In genomic region chr10:80575925-80576324, GRCm38 (mm10) we compare ENCODE assay signal across 1 mouse cellular context.
TF ChIP-seq lines count a peak whose summit lies in the region.

No protein-coding gene starts in this region.

TF ChIP-seq in MEL, 35 proteins besides CTCF, POLR2A, EP300 and RAD21 (continued from another document):
- TF ChIP-seq ELF1 (IDR thresholded peaks at IDR 0.05; ENCODE audit: low read depth, low read length) (peak; percentile 25; the same call in 1 of the 2 replicates), SMC3 (IDR thresholded peaks at IDR 0.05; ENCODE audit: low read depth, low read length) (no peak), TCF12 (IDR thresholded peaks at IDR 0.05; ENCODE audit: low read depth, low read length) (no peak), HCFC1 (IDR thresholded peaks at IDR 0.05; ENCODE audit: low read depth, low read length) (peak; percentile 60), ETS1 (IDR thresholded peaks at IDR 0.05; ENCODE audit: low read depth, low read length) (no peak), MAZ (IDR thresholded peaks at IDR 0.05; ENCODE audit: low read depth, low read length) (no peak), MXI1 (IDR thresholded peaks at IDR 0.05; ENCODE audit: low read depth, low read length) (no peak), NRF1 (IDR thresholded peaks at IDR 0.05; ENCODE audit: insufficient read depth, low read depth, low read length, poor library complexity, severe bottlenecking) (no peak), JUND (IDR thresholded peaks at IDR 0.05; ENCODE audit: low read depth, low read length) (no peak), MAX (IDR thresholded peaks at IDR 0.05; ENCODE audit: low read length) (no peak), NELFE (IDR thresholded peaks at IDR 0.05; ENCODE audit: low read depth, low read length) (no peak), SIN3A (IDR thresholded peaks at IDR 0.05; ENCODE audit: low read length) (no peak), POLR2AphosphoS2 (IDR thresholded peaks at IDR 0.05; ENCODE audit: low read length) (no peak), GATA1 (IDR thresholded peaks at IDR 0.05; ENCODE audit: low read depth, low read length) (peak; percentile 39; the same call in 1 of the 2 replicates), ZMIZ1 (IDR thresholded peaks at IDR 0.05; ENCODE audit: low read depth, low read length) (no peak; the same call in 1 of the 2 replicates), ZKSCAN1 (IDR thresholded peaks at IDR 0.05; ENCODE audit: low read depth, low read length) (no peak)
